Mouse (Mus musculus): ENCODE results near the gene Osm.

Osm gene

GRCm38 (mm10) chr11:4271544-4271943, 35.3 kb downstream of the Osm start:
- no peak for DNase-seq

- DNase-seq, result no peak
Measured at GRCm38 (mm10) chr11:4276411-4276861, 40.2 kb downstream of the Osm start.

DNA sequence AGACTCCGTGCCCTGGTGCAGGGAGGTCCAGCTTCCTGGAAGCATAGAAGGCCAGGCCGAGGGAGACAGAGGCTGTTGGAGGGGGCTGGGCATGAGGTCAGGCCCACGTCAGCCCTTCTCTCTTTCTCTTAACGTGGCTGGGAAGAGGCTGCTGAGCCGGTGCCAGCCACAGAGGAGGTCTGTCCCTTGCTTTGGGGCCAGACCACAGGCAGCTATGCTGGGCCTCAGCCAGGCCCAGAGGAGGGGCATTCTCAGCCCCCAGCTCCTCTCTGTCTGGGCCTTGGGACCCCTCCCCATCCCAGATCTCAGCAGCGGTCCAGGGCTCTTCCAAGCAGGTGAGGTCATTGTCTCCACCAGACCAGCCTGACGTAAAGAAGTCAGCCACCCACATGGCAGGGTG, 43.7 kb downstream of the Osm start:
- no peak for DNase-seq

GRCm38 (mm10) chr11:4281852-4282251, 45.6 kb downstream of the Osm start:
- DNase-seq, result no peak

- DNase-seq, result no peak
Measured at GRCm38 (mm10) chr11:4283627-4284026, 47.4 kb downstream of the Osm start.

- peak; percentile 32 to 37 for DNase-seq
Measured at GRCm38 (mm10) chr11:4289280-4289679, 53.1 kb downstream of the Osm start.

Data from thymus, postnatal 36 days (tissue).